Mouse (Mus musculus) inflammation-experienced regulatory T-cells, adult 6 months (primary cell): Measurements from ENCODE around the gene Myh14. TPM values are rescaled to one million over a fixed set of nuclear protein-coding genes. Genes with fewer than 3 reads are reported as not detected.
"Not testable (repeated sequence)": the region's sequence is repeated elsewhere in the genome, so short reads cannot be mapped to it uniquely, and the experiment has no call there.

Experiments
- ATAC-seq: one replicate; pipeline ENCODE4 v1.8.0; 2017
- polyA plus RNA-seq, 3 experiments: library from polyadenylated mRNA; unstranded; fragments of 100-300 nt; shearing (Covaris generic); gene quantifications; one replicate each; pipeline ENCODE4 v1.2.1; 2017

Gene Myh14
- not detected for polyA plus RNA-seq

DNA sequence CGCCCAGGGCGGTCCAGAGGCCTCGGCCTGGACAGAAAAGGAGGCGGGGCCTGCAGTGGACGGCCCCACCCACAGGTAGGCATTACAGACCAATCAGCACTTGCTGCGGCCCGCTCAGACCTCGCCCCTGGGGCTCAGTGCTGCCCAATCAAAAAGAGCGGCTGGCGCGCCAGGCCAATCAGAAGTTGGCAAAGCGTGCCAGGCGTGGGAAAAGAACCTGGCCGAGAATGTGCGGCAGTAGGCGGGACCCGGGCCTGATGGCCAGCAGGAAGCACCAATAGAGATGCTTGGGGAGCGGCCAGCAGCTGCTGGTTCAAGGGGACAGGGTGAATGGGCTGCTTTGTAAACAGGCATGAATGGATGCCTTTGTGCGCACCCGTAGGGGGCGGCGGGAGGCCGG is at the start of gene Myh14:
TSS of gene Myh14 (minus strand) at position 41 of the 400 bp plus-strand sequence.
- ATAC-seq: no peak

DNA sequence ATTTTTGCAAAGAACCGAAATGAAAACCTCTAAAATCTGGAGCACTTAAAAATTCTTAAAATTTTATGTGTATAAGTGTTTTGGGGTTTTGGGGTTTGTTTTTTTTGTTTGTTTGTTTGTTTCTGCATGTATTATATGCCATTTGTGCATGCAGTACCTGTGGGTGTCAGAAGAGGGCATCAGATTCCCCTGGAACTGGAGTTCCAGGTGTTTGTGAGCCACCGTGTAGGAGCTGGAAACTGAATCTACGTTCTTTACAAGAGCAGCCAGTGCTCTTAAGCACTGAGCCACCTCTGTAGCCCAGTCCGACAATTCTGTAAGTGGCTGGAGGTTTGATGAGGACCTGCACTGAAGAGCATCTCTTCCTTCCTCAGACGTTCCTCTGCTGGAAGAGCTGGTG is 39.2 kb upstream of the Myh14 start:
- ATAC-seq: no peak

DNA sequence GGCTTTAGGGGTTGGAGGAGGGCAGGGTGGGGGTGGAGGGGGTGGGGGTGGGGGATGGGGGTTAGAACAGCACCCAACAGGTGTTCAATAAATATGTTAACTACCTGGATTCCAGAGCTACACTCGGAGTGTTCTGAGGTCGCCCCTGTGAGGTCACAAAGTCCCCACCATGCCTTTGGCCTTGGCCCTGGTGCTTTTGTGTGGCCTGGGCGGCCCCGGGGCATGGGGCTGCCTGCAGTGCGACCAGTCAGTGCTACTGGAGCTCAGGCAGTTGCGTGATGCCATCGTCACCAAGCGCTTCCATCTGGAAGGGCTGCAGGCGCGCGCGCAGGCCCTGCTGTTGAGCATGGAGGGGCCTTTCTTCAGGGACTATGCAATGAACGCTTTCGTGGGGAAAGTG is 37.9 kb upstream of the Myh14 start, which contains the start of gene Izumo2:
TSS of gene Izumo2 (plus strand) at position 169 of the 400 bp plus-strand sequence.
- ATAC-seq: no peak

DNA sequence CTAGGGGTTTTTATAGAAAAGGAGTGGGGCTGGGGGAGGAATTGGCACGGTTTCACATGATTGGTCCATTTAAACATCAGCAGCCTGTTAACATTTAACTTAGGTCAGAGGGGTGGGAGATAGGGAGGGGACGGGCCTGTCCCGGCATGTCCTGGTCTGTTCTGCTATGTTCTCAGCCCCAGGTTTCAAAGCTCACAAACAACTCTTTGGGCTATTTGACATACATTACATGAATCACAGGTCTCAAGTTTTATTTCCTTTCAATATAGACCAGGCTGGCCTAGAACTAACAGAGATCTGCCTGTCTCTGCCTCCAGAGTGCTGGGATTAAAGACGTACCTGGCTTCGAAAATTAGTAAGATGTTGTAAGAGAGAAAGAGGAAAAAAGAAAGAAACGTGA is 37.5 kb upstream of the Myh14 start:
- not testable (repeated sequence) for ATAC-seq

DNA sequence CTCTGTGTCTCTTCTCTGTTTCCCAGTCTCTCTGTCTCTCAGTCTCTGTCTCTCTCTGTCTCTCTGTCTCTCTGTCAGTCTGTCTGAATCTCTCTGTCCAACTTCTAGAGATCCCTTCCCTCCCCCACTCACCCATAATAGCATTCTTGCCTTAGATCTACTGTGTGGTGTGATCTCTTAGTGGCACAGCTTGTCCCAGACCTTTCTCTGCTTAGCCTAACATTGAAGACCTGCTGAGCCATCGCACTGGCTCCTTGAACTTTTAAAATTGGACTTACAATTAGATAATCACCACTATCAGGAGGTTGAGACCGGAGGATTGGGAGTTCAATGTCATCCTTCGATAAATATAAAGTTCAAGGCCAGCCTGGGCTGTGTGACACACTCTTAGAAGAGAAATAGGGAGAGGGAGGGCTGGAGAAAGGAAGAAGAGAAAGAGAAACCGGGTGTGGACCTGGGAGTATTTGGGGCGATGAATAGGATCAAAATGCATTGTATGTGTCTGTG is 36.6 kb upstream of the Myh14 start:
- ATAC-seq: no peak

DNA sequence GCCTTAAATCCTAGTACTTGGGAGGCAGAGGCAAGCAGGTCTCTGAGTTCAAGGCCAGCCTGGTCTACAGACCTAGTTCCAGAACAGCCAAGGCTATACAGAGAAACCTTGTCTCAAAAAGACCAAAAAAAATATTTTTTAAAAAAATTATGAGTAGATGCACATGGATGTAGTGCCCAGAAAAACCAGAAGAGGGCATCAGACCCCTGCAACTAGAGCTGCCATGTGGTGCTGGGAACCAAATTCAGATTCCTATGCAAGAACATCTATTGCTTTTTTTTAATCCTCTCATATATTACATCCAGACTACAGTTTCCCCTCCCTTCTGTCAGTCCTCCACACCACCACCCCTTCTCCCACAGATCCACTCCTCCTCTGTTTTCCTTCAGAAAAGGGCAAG is 35.7 kb upstream of the Myh14 start:
- no peak for ATAC-seq

DNA sequence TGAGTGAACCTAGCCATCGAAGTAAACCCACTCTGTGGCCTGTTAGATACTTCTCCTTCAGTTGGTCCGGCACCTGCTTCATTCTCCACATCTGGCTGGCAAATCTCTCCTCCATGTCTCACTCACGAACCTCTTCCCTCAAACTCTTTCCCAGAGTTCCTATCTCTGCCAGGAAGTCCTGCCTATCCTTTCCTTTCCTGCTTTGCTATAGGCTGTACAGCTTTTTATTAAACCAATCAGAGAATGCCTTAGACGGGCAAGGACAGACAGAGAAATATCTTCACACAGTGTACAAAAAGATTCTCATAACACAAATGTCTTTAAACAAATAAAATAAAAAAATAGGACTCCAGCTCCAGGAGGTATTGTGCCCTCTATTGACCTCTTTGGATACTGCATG is 34.4 kb upstream of the Myh14 start:
- ATAC-seq: no peak

DNA sequence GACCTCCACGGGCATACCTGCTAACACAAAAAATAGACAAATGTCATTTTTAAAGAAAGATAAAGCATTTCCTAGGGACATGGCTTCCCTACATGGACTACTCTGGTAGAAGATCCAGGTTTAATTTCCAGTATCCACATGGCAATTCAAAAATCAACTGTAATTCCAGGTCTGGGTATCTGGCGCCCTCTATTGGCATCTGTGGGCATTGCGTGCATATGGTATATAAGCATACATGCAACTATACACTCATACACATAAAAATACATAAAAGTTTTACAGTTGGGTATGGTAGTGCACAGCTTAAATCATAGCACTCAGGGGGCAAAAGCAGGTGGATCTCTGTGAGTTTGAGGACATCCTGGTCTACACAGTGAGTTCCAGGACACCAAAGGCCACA is 33.7 kb upstream of the Myh14 start:
- no peak for ATAC-seq

DNA sequence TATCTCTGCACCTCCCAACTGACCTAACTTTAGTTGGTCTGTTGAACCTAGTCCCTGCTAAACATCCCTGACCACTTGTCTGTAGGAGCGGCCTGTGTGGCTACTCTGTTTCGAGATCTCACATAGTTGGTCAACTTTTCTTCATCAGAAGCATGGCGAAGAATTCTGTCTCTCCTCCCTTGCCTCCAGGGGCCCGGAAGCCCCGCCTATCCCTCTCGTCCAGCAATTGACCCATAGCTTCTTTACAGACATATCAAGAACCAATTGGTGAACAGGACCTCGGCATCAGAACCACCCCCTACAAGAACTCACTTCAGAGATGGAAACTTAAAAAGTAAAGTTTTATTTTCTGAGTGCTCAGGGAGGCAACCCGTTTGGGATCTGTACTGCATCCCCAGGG is 32.3 kb upstream of the Myh14 start:
- ATAC-seq: no peak

DNA sequence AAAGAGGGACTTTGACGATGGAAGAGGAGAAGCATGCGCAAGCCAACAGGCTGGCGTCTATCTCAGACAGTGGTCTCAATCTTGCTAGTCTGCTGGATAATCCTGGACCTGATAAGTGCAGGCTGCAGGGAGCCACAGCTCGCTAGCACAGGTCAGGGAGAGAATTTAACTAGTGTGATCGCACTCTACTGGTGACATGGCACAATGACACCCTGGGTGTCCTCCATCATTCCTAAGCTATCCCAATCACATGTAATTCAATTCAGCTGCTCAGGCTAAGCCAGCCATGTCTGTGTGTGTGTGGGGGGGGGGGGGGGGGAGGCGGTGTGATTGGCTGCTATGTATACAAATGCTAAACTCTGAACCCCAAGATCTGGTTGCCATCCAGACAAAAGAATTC is 31.3 kb upstream of the Myh14 start:
- no peak for ATAC-seq

DNA sequence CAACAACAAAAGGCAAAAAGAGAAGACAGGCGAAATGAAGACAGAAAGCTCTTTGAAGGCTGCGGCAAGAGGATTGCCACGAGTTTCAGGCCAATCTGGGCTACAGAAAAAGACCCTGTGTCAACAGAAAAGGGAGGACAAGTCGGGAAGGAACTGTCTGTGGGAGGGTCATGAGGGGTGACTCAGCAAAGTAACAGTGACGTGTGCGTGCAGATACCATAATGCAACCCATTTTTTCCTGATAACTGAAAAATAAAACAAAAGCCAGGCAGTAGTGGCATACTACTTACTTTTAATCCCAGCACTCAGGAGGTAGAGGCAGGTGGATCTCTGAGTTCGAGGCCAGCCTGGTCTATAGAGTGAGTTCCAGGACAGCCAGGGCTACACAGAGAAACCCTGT is 27.3 kb upstream of the Myh14 start:
- ATAC-seq: no peak

DNA sequence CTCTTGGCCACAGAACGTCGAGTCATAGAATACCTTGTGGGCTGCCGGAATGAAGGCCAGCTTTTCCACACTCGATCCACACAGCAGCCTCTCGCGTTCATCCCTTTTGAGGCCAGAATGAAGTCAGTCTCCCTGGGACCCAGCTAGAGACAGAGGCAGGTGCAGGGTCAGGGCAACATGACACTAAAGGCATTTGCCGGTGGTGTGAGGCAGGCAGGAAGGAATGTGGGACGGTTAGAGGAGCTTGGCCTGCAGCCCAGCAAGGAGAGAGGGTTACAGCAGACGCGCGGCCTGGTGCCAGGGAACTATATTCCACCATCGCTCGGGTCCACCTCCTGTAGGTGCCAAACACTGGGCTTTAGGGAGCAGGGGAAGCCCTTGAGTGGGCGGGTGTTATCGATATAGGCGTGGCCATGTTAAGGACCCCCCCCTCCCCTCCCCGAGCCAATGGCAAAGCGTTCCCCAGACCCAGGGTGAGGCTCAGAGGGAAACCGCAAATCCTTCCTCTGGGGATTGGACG is 26.6 kb upstream of the Myh14 start:
- ATAC-seq: no peak

DNA sequence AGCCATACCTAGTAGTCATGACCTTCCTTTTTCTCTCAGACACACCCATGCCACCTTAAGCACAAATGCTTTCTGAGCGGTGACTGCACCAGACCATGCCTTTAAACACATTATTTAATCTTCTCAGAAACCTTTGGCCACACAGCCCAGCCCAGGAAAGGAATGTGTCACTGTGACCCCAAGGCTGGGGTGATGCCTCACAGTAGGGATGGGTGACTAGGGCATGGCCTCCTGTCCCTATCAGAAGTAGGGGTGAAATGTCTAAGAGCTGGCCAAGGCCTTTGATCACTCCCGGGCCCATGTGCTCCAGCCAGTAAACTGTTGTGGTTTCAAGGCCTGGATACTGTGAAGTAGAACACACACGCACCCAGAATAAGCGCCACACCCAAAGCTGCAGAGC is 24.6 kb upstream of the Myh14 start:
- ATAC-seq: no peak

DNA sequence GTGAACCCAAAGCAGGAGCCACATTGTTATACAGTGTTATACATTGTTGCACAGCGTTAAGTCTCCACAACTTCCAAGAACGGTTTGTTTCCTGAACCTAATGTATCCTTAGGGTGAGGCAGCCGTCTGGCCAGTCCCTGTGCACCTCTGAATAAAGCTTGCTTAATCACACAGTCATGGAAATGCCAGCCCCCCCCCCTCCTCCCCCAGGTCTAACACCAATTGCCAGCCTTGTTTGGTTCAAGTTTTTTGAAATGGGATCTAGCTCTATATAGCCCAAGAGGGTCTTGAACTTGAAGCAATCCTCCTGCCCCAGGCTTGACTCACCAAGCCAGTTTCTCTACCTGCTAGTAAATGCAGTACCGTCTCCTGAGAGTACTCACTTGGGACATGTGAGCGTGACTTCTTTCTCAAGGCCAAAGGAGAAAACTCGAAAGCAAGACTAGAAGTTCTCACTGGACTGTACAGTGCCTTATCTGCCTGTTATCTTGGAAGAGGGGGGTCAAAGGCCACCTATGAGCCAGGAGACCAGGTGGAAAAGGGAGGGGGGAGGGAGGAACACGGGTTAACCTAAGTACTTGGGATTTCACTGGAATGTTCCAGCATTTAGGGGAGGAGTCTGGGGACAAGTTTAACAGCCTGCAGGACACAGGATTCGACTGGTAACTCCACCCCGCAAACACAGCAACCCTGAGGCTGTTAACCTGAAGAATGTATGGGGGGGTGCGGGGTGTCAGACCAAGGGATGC is 23.0 kb upstream of the Myh14 start:
- ATAC-seq: no peak

DNA sequence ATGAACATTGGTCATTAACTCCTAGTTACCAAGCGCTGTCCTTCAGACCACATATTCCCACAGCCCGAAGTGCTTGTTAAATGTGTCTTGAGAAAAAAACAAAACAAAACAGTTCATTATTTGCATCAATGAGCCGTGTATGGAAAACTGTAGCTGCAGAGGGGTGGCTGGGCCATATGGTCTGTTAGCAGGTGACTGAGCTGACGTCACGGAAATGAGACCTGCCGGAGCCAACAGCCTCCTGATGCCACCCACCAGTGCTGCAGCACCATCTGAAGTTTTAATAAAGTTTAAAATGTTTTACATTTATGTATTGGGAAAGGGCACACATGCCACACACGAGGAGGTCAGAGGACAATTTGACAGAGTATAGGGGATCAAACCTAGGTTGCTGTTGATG is 18.7 kb upstream of the Myh14 start:
- no peak for ATAC-seq

DNA sequence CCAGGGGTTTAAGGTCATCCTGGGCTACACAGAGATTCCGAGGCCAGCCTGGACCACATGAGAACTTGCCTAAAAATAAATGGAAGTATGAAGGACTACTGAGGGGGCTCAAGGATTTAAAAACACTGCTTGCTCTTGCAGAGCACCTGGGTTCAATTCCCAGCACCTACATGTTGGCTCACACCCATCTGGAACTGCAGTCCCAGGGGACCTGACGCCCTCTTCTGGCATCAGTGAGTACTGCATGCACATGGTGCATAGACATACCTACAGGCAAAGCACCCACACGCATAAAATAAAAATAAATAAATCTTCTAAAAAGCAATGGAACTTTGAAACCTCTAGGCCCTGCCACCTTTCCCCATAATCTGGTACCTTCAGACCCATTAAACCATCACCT is 18.2 kb upstream of the Myh14 start:
- ATAC-seq: no peak

DNA sequence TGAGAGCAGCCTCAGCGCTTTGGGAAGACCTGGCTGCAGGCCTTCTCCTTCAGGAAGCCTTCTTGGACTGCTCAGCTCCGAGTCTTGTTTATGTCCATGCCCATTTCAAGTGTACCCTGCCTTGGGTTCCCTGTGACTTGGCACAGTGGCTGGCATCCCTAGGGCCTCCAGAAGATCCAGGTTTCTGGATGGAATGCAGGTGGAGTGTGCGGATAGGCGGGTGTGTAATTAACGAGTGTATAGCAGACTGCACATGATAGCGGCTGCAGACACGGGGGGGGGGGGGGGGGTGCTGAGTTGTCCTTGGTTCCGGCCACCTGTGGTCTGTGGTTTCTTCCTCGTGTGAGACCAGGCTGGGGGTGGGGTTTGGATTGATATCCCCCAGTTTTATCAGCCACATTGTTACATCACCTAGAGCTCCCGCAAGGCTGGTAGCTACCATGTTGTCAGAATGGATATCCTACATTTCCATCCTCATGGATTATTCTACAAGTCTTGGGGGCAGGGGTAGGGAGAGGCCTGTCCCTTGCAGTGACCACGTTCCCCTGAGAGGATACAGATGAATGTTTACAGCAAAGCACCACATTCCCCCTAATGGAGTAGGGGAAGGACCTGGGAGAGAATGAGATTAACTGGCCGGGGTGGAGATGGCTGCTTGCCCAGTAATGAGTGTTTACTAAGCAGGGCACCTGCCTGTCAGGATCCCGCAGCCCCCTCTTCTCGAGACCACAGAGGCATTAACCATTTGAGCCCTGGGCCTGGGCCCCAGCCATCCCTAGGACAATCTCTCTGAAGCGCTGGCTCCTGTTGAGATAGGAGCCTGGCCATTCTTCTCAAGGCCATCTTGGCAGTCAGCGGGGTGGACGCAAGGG is 15.1 kb upstream of the Myh14 start:
- no peak for ATAC-seq

DNA sequence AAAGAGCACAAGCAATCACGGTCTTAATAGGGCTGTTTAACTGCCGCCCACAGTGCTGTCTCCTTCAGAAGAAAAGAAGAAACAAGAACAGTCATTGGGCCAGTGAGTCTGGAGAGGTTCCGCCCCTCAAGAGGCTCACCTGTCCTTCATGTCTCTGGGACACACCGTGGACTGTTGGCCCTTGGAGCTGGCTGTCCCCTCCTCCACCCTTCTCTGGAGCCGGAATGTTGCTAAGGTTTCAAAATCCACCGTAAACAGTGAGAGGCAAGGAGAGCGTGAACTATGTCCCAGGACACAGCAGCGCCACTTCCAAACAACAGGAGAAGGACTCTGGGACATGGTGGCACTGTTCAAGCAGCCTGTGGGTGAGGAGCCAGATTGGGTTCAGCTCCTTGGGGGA is 13.0 kb upstream of the Myh14 start:
- ATAC-seq: no peak

DNA sequence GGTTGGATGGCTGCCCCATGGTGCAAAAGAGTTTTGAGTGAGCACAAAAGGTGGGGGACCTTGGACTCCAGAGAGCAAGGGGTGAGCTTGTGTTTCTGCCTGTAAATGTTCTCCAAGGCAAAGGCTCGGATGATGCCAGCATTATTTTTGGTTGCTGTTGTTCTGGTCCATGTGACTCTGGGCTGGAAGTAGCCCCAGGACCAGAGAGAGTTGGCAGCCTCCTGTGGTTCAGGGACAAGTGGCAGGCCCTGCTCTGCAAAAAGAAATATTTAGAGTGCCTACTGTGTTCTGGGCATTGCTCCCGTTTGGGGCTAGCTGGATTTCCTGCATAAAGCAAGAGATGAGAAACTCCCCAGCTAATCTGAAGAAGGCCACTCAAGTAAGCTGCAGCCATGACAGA is 6.0 kb upstream of the Myh14 start:
- ATAC-seq: no peak

DNA sequence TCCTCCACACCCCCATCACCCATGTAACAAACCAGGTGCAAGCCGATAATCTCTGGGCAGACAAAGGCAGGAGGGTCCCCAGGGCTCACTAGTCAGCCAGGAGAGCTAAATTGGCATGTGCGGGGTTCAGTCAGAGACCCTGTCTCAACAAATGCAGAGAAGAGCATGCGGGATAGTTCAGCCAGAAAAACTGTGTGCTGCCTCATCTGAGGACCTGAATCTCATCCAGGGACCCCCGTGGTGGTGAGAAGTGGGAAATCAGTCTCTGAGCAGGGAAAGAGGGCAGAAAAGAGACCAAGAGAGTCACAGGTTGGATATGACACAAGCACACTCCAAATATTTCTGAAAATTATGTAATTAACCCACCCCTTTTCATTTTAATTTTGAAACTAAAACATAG is 5.5 kb upstream of the Myh14 start:
- no peak for ATAC-seq

DNA sequence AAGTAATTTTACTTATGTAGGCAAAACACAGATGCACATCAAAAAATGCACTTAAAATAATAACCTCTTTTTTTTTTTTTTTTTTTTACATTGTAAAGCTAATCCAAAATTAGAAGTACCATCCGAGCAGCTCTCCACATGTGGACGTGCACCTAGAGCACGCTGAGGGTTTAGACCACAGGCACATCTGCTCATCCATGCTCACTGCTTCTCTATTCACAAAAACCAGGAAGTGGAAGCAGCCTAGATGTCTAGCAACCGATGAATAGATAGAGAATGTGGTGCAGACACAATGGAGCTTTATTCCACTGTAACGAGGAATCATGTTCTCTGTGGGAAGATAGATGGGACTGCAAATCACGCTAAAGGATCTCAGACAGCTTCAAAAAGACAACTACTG is 4.5 kb upstream of the Myh14 start:
- ATAC-seq: no peak

DNA sequence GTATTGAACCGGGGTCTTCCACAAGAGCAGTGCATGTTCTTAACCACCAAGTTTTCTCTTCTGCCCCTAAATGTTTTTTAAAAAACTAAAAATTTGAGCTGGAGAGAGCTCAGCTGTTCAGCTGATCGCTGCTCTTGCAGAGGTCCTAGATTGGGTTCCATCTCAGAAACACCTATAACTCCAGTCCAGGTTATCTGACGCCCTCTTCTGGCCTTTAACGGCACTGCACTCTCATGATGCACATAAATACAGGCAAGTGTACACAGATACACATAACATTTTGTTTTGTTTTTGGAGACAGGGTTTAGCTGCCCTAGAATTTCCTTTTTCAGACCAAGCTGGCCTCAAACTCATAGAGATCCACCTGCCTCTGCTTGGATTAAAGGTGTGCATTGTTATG is 3.9 kb upstream of the Myh14 start:
- no peak for ATAC-seq

DNA sequence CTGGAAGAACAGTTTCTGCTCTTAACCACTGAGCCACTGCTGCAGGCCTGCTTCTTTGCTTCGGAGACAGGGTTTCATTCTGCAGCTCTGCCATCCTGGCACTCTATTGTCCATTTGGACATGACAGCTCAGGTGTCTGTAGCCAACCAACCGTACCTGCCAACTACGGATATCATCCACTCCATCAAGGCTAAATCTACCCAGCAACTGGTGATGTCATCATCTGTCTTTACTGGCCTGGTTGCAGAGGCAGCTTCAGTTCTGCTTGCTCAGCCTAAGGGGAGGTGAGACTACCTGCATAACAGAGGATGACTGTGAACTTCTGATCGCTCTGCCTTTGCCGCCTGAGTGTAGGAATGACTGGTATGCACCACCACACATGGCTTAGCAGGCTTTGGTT is 1.6 kb upstream of the Myh14 start:
- ATAC-seq: no peak

DNA sequence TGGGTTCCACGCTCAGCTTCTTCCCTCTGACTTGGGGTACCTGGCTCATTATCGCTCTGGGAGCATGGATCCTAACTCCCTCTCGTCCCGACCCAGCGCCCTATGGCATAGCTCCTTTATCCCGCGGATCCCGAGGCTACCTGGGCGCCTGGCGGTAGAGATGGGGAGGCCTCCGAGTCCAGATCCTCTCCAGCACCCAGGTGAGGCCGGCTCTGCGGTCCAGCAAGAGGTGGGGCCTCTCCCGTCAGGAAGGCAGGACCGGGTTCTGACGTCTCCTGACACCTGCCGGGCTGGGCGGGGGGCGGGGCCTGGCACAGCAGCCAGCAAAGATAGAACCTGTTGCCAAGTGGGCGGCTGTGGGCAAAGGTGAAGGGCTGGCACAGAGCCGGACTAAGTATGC is 1.5 kb downstream of the Myh14 start:
- no peak for ATAC-seq
